Mouse (Mus musculus) G1E-ER4 (cell line): ENCODE results near the gene Heatr3. TPM values are rescaled to one million over a fixed set of nuclear protein-coding genes. Genes with fewer than 3 reads are reported as not detected.

Source experiments
- GATA1 ChIP-seq: IDR thresholded peaks from one replicate; pipeline ENCODE4 v1.8.0; 2012; ENCODE audit warnings: low read length, inconsistent platforms
- polyA plus RNA-seq: library from polyadenylated mRNA; stranded (reverse); fragments of >175 nt; gene quantifications from 2 replicates; pipeline ENCODE4 v1.2.3, GENCODE M21; 2012

The Heatr3 gene
- polyA plus RNA-seq, result 18.8 and 24.9 TPM in 2 replicates

DNA sequence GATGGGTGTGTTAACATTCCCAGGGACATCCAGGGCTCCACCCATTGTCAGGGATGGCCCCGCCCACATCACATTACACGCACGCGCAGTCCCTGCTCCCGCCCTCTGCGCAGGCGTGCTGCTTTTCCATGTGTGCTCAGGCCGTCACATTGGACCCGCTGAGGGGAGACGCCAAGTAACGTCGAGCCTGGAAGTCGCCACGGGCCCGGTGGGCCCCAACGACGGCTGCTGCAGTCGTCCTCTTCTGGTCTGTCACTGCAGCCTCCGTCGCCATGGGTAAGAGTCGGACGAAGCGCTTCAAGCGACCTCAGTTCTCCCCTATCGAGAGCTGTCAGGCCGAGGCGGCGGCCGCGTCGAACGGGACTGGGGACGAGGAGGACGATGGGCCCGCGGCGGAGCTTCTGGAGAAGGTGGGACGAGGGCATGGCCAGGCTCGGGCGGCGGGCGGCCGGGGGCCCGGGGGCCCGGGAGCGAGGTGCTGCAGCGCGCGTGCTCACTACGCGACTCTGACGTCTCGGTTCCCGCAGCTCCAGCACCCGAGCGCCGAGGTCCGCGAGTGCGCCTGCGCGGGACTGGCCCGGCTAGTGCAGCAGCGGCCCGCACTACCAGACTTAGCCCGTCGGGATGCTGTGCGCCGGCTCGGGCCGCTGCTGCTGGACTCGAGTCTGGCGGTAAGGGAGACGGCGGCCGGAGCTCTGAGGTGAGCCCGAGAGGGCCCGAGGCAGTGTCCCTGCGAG lies at the start of gene Heatr3:
Heatr3 (plus strand) TSS at position 108 of the 737 bp plus-strand sequence.
- no peak for TF ChIP-seq GATA1

DNA sequence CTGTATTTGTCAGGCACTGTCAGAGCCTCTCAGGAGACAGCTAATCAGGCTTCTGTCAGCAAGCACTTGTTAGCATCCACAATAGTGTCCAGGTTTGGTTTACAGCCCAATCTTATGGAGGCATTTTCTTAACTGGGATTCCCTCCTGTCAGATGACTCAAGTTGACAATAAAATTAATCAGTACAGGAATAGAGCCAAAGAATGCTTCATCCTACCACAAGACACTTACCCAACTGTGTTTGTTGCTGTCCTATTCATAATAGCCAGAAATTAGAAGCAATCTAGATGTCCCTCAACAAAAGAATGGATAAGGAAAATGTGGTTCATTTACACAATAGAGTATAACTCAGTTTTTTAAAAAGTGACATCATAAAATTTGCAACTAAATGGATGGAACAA lies 49.6 kb upstream of the Heatr3 start:
- no peak for TF ChIP-seq GATA1

DNA sequence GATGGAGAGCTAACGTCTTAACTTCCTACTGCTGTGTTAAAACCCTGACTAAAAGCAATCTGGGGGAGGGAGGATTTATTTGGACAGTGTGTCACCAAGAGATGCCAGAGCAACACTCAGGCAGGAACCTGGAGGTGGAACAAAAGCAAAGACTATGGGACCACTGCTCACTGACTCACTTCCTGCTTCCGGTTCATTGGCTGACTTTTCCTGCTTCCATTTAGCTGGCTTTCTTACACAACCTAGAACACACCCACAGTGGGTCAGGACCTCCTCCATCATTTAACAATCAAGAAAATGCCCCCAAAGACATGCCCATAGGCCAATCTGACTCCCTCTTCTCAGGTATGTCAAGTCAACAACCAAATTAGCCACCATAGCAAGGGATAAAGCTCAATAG lies 46.0 kb upstream of the Heatr3 start:
- no peak for TF ChIP-seq GATA1

DNA sequence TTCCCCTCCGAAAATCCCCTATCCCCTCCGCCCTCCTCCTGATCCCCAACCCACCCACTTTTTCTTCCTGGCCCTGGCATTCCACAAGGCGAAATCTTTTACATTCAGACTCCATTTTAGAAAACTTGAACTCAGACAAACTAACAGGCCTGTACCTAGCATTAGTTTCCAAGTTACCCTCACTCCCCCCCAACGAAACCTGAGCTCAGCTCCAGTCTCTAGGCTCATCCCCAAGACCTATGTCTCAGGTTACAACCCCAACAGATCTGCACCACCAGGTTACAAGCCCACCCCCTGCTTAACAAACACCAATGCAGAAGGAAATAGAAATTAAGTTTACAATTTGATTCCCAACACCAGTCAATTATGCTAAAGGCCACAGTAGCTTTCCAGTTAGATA lies 44.3 kb upstream of the Heatr3 start:
- no peak for TF ChIP-seq GATA1

DNA sequence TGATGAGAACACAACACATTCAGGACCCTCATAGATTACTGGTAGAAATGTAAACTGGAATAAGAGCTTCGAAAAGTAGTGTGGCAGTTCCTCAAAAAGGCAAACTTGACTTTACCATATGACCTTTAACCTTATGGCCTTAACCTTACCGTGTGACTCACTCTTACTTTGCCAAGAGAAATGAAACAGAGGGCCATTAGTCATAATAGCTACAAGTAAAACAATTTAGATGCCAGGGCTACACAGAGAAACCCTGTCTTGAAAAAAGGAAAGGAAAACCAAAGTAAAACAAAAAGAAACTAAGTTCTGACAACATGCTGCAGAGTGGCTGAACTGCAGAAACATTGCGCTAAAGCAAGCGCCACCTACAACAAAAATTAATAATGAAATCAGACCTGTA lies 38.8 kb upstream of the Heatr3 start:
- no peak for TF ChIP-seq GATA1

DNA sequence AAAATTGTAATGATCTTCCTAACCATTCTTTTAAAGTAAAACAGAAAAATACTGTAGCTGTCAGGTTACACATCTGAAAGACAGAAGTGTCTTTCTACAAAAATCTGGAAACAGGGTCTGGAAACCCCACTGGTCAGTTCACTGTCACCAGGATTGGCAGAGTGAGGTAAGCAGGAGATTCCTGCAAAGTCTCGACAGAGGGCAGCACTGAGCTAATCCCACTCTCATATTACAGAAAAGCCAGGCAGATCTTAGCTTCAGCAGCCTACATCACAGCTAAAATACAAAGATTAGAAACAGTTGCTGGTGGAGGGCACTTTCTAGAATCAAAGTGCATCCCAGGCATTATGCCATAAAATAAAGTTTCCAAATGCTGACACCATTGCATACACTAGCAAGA lies 38.1 kb upstream of the Heatr3 start:
- no peak for TF ChIP-seq GATA1

DNA sequence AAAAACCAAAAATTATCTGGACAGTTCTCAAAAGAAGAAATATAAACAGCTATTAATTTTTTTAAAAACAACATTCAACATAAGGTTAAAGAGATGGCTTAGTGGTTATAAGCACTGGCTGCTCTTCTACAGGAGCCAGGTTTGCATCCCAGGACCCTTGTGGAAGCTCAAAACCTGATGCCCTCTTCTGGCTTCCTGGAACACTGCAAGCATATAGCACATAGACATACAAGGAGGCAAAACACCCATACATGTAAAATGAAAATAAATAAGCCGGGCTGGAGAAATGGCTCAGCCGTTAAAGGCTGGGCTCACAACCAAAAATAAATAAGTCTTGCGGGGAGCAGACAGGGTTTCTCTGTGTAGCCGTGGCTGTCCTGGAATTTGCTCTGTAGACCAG lies 28.4 kb upstream of the Heatr3 start:
- TF ChIP-seq GATA1, result no peak

- no peak for TF ChIP-seq GATA1
These were observed 19.1 kb upstream of the Heatr3 start, which contains the start of gene Cnep1r1 for GRCm38 (mm10) chr8:88118456-88119036. Gene Cnep1r1, plus strand, starts transcription at chr8:88118769.

DNA sequence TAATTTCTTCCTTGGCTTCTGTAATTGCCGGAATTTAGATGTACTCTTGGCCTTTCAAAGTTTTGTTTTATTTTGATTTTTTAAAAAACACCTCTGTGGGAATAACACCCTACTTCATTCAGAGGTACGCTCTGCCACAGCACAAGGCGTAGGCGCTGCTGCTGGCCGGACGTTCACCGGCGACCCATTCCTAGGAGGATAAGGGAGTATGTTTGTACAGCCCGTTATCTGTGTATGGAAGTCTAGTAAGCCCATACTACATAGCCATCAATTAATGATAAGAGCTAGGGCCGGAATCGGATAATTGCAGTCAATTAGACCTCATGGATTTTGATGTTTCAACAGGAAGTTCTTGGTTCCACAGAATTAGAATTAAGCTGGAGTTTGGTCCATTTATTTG lies 18.6 kb upstream of the Heatr3 start:
- no peak for TF ChIP-seq GATA1

- no peak for TF ChIP-seq GATA1
These were observed 12.8 kb upstream of the Heatr3 start for GRCm38 (mm10) chr8:88124850-88125249.

- no peak for TF ChIP-seq GATA1
These were observed 8.3 kb upstream of the Heatr3 start for GRCm38 (mm10) chr8:88129397-88129796.

- no peak for TF ChIP-seq GATA1
These were observed 6.8 kb upstream of the Heatr3 start for GRCm38 (mm10) chr8:88130754-88131317.

DNA sequence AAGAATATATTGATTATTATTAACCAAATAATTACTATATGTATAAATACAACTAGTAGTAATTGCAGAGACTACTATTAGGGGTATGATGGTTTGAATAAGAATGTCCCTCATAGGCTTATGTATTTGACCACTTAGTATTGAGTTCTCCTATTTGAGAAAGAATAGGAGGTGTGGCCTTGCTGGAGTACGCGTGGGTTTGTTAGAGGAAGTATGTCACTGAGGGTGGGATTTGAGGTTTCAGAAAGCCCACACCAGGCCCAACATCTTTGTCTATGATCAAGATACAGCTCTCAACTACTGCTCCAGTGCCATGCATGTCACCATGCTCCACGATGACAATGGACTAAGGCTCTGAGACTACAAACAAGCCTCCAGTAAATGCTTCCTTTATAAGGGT lies 1.6 kb downstream of the Heatr3 start:
- no peak for TF ChIP-seq GATA1

DNA sequence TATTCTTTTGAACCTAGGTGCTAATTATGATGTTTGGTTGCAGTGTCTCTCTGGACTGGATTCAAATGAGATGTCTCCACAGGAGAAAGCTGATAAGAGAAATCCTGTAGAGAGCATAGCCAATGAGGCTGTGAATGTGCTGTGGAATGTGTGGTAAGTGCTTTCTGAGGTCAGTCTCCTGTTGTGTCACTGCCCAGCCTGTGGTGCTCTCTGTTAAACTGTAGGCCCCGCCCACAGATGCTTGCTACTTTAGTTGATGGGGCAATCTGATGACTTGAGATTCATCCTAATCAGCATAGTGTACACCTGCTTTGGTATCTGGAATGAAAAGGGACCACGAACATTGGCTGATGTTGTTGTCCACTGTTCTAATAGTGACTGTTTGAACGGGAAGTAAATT lies 4.0 kb downstream of the Heatr3 start:
- no peak for TF ChIP-seq GATA1

- no peak for TF ChIP-seq GATA1
These were observed 6.4 kb downstream of the Heatr3 start for GRCm38 (mm10) chr8:88144041-88144440.

DNA sequence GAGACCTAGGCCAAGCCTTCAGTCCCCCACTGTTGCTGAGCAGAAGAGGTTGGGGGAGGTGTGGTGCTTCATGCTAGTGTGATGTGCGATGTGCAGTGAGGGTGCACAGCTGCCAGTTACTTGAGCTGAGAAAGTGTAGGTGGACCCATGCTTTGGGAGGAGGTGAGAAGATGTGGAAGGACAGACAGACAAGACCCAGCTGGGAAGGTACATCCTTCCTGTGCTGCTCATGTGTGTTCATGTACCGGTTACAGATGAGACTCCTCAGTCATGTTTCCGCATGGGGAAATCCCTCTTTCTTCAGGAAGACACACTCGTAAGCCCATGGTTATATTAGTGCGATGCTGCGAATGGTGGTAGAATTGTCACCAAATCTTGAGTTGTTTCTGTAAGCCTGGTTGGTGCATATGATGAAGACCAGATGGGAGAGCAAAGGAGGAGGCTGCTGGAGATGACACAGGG lies 13.3 kb downstream of the Heatr3 start:
- TF ChIP-seq GATA1, result no peak
